Mouse (Mus musculus) intestine, embryonic 15.5 days (tissue): ENCODE measurements around the gene Gramd1a. TPM values are rescaled to one million over a fixed set of nuclear protein-coding genes. Genes with fewer than 3 reads are reported as not detected.

Experiments used
- ATAC-seq: fragments of 200-750 bp; cut with Nextera tagmentation; 2 replicates; pipeline ENCODE4 v1.8.0; 2017; ENCODE audit warnings: moderate TSS enrichment, moderate library complexity
- H3K27ac ChIP-seq: fragments of 300-500 bp; sonication (generic); 2 replicates; pipeline ENCODE4 v1.5.1; 2015; ENCODE audit warnings: mild to moderate bottlenecking, inconsistent platforms
- H3K27me3 ChIP-seq: fragments of 300-500 bp; sonication (generic); replicated peaks from 2 replicates; pipeline ENCODE4 v1.6.1; 2015; ENCODE audit warnings: inconsistent platforms
- H3K36me3 ChIP-seq: fragments of 300-500 bp; sonication (generic); 2 replicates; pipeline ENCODE4 v1.6.1; 2015; ENCODE audit warnings: inconsistent platforms
- H3K4me1 ChIP-seq: fragments of 300-500 bp; sonication (generic); replicated peaks from 2 replicates; pipeline ENCODE4 v1.6.1; 2015; ENCODE audit warnings: inconsistent platforms
- H3K4me2 ChIP-seq: fragments of 300-500 bp; sonication (generic); replicated peaks from 2 replicates; pipeline ENCODE4 v1.6.1; 2015; ENCODE audit warnings: mild to moderate bottlenecking, inconsistent platforms
- H3K4me3 ChIP-seq: fragments of 300-500 bp; sonication (generic); replicated peaks from 2 replicates; pipeline ENCODE4 v1.5.1; 2015; ENCODE audit warnings: inconsistent platforms
- H3K9ac ChIP-seq: fragments of 300-500 bp; sonication (generic); 2 replicates; pipeline ENCODE4 v1.6.1; 2015; ENCODE audit warnings: inconsistent platforms
- H3K9me3 ChIP-seq: fragments of 300-500 bp; sonication (generic); 2 replicates; pipeline ENCODE4 v1.6.1; 2016; ENCODE audit warnings: inconsistent platforms
- WGBS: fragments of 180-500 bp; shearing (Covaris S2); methylation state at CpG from one replicate; pipeline ENCODE4 v1.1.7; 2015; 5-methylcytosine and 5-hydroxymethylcytosine counted together
- polyA plus RNA-seq: library from polyadenylated mRNA; unstranded; fragments of >200 nt; fragmentation: Nextera tagmentation; extraction: Ambion mirVana; gene quantifications from 2 replicates; pipeline ENCODE4 v1.2.1, GENCODE M21; 2015

Gene Gramd1a
- polyA plus RNA-seq = 41.6 and 44.2 TPM in 2 replicates

GRCm38 (mm10) chr7:31155296-31156033 lies at the start of gene Gramd1a:
Gene Gramd1a, minus strand, starts transcription at chr7:31155896.
- Histone ChIP-seq H3K4me2 (no peak within 1 kb of the TSS), H3K27ac (peak within 1 kb of the TSS; percentile 22; the same call in 1 of the 2 replicates), H3K9ac (0 out of 2 replicates have a peak within 1 kb of the TSS, but pooled peaks have one; percentile 28), H3K9me3 (no peaks in the 10 kb centered on the region), H3K27me3 (no peaks in the 10 kb centered on the region), H3K4me3 (no peak within 1 kb of the TSS), H3K36me3 (no peaks in the 10 kb centered on the region), H3K4me1 (peaks cover 13% of the 10 kb centered on the region)
- 56% methylated on average over 5 of the region's 5 CpGs for WGBS
- ATAC-seq = no peak

DNA sequence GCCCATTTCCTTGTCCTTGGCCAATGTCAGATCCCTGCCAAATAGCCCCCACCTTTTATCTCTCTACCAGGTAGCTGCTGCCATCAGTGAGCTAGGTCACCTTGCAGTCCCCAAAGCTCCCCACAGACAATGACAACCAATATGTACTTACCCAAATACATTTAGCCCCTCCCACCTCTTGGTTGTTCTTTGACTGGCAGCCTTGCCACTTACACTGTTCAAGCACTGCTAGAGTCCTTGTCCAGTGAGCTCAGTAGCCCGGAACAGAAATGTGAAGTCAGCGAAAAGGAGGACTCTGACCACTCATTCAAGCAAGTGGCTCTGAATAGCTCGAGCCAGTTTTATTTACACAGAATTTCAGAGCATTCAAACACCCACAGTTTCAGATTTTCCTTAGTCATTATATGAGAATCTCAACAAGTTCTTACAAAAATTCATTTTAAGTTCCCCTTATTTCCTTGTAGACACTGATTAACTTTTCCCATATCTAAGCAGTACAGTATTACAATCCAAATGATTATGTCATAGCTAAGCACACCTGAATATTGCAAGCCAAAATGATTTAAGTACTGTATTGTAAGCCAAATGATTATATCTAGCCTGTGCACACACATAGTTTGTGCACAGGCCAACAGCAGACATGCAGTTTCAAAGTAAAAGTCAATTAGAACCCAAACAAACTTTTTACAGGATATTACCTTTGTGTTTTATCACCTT lies 40.1 kb upstream of the Gramd1a start:
- WGBS = 80% methylated on average over 3 of the region's 3 CpGs
- Histone ChIP-seq H3K9me3 (no peaks in the 10 kb centered on the region), H3K27ac (no peak overlapping the region), H3K4me1 (no peaks in the 10 kb centered on the region), H3K4me3 (no peak overlapping the region), H3K36me3 (no peaks in the 10 kb centered on the region), H3K4me2 (no peak overlapping the region), H3K9ac (no peak overlapping the region), H3K27me3 (no peaks in the 10 kb centered on the region)
- ATAC-seq = no peak

GRCm38 (mm10) chr7:31184711-31185110 lies 29.0 kb upstream of the Gramd1a start:
- 69% methylated on average over 4 of the region's 4 CpGs for WGBS
- Histone ChIP-seq H3K27ac (no peak overlapping the region), H3K4me3 (no peak overlapping the region), H3K4me1 (no peaks in the 10 kb centered on the region), H3K9ac (no peak overlapping the region), H3K27me3 (no peaks in the 10 kb centered on the region), H3K9me3 (no peaks in the 10 kb centered on the region), H3K36me3 (no peaks in the 10 kb centered on the region), H3K4me2 (no peak overlapping the region)
- ATAC-seq = no peak

GRCm38 (mm10) chr7:31182863-31183262 lies 27.2 kb upstream of the Gramd1a start:
- Histone ChIP-seq H3K9me3 (no peaks in the 10 kb centered on the region), H3K4me1 (no peaks in the 10 kb centered on the region), H3K4me3 (no peak overlapping the region), H3K9ac (no peak overlapping the region), H3K27me3 (no peaks in the 10 kb centered on the region), H3K36me3 (no peaks in the 10 kb centered on the region), H3K27ac (no peak overlapping the region), H3K4me2 (no peak overlapping the region)
- no peak for ATAC-seq
- WGBS = 43% methylated on average over 2 of the region's 2 CpGs

- 21% methylated on average over 22 of the region's 22 CpGs for WGBS
- Histone ChIP-seq H3K4me2 (peak overlapping the region; percentile 47), H3K4me1 (no peaks in the 10 kb centered on the region), H3K27me3 (peaks cover 3% of the 10 kb centered on the region; the same call in 1 of the 2 replicates), H3K36me3 (no peaks in the 10 kb centered on the region), H3K9ac (no peak overlapping the region), H3K4me3 (0 out of 2 replicates have a peak overlapping the region, but pooled peaks have one; percentile 16), H3K9me3 (no peaks in the 10 kb centered on the region), H3K27ac (no peak overlapping the region)
- peak; percentile 80 for ATAC-seq
Measured at GRCm38 (mm10) chr7:31176886-31177763, 21.4 kb upstream of the Gramd1a start.

- H3K9ac ChIP-seq = no peak overlapping the region
- no peaks in the 10 kb centered on the region for H3K36me3 ChIP-seq
- H3K27me3 ChIP-seq = peaks cover 3% of the 10 kb centered on the region; the same call in 1 of the 2 replicates
- no peaks in the 10 kb centered on the region for H3K4me1 ChIP-seq
- H3K9me3 ChIP-seq = no peaks in the 10 kb centered on the region
- no peak overlapping the region for H3K27ac ChIP-seq
- no peak overlapping the region for H3K4me3 ChIP-seq
- H3K4me2 ChIP-seq = no peak overlapping the region
- no peak for ATAC-seq
- 79% methylated on average over 3 of the region's 3 CpGs for WGBS
Measured at GRCm38 (mm10) chr7:31175096-31175495, 19.4 kb upstream of the Gramd1a start.

- Histone ChIP-seq H3K4me3 (no peak overlapping the region), H3K27me3 (peaks cover 3% of the 10 kb centered on the region; the same call in 1 of the 2 replicates), H3K4me1 (no peaks in the 10 kb centered on the region), H3K4me2 (no peak overlapping the region), H3K27ac (no peak overlapping the region), H3K9me3 (no peaks in the 10 kb centered on the region), H3K36me3 (no peaks in the 10 kb centered on the region), H3K9ac (no peak overlapping the region)
- no peak for ATAC-seq
- 71% methylated on average over 8 of the region's 8 CpGs for WGBS
Measured at GRCm38 (mm10) chr7:31174466-31174865, 18.8 kb upstream of the Gramd1a start.

GRCm38 (mm10) chr7:31172238-31172637 lies 16.5 kb upstream of the Gramd1a start:
- Histone ChIP-seq H3K27ac (no peak overlapping the region), H3K4me2 (no peak overlapping the region), H3K36me3 (no peaks in the 10 kb centered on the region), H3K9ac (no peak overlapping the region), H3K4me1 (no peaks in the 10 kb centered on the region), H3K9me3 (no peaks in the 10 kb centered on the region), H3K27me3 (no peaks in the 10 kb centered on the region; the same call in 1 of the 2 replicates), H3K4me3 (no peak overlapping the region)
- 21% methylated on average over 2 of the region's 2 CpGs for WGBS
- ATAC-seq = no peak

DNA sequence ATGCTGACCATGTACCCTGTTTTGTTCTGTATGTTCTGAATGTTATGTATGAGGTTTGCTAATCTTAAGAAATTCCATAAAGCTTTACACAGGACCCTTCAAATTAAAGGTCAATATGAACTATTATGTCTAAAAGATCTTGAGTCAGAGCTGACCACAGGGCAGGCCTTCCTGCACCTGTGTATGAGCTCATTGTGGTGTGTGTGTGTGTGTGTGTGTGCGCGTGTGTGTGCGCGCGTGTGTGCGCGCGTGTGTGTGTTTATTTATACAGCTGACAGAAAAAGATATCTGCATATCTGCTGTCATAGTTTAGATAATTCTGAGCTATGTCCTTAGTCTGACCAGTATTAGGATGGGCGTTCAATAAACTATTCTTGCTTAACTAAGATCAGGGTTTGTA lies 14.8 kb upstream of the Gramd1a start:
- Histone ChIP-seq H3K4me3 (no peak overlapping the region), H3K4me1 (no peaks in the 10 kb centered on the region), H3K9me3 (no peaks in the 10 kb centered on the region), H3K27ac (no peak overlapping the region), H3K9ac (no peak overlapping the region), H3K27me3 (no peaks in the 10 kb centered on the region), H3K4me2 (no peak overlapping the region), H3K36me3 (no peaks in the 10 kb centered on the region)
- no peak for ATAC-seq
- 88% methylated on average over 9 of the region's 9 CpGs for WGBS

DNA sequence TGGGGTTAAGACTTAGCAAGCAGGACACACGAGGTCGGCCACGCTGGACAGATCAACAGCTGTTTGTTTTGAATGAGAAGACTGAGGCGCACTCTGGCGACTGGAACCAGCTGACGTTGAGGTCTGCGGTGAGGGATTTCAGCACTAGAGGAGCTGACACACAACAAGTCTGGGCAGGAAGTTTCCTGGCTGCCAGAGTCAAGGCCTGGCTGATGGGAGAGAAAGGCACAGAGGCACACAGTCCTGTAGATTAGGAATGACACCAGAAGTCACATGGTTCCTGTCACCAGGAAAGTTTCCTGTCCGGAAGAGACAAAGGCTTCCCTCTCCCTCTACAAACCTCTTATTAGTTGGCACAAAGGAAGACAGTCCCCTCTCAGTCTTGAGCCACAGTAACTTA lies 12.7 kb upstream of the Gramd1a start:
- Histone ChIP-seq H3K27me3 (no peaks in the 10 kb centered on the region), H3K9ac (no peak overlapping the region), H3K36me3 (no peaks in the 10 kb centered on the region), H3K4me1 (no peaks in the 10 kb centered on the region), H3K4me3 (no peak overlapping the region), H3K9me3 (no peaks in the 10 kb centered on the region), H3K4me2 (no peak overlapping the region), H3K27ac (no peak overlapping the region)
- 39% methylated on average over 8 of the region's 8 CpGs for WGBS
- no peak for ATAC-seq

DNA sequence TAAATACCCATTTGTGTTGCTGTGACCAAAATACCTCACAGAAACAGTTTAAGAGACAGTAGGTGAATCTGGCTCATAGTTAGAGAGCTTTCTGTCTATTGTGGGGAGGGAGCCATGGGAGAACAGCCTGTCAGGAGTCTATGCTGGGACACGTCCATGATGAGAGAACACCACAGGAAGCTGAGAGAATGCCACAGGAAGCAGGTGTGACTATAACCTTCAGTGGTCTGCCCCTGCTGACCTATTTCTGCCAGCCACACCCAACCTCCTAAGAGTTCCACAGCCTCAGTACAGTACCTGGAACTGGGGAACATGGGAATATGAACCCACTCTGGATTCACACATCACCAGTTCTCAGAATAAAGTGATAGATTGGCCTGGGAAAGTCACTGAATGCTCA lies 9.1 kb upstream of the Gramd1a start:
- 79% methylated on average over 1 of the region's 1 CpGs for WGBS

More for the DNA sequence above, 9.1 kb upstream of the Gramd1a start:
- no peaks in the 10 kb centered on the region for H3K9me3 ChIP-seq
- H3K4me3 ChIP-seq = no peak overlapping the region
- H3K9ac ChIP-seq = no peak overlapping the region
- H3K27me3 ChIP-seq = no peaks in the 10 kb centered on the region
- no peak overlapping the region for H3K27ac ChIP-seq
- H3K4me1 ChIP-seq = 0 out of 2 replicates have a peak, but pooled peaks cover 2% of the 10 kb centered on the region
- no peak for ATAC-seq
- no peaks in the 10 kb centered on the region for H3K36me3 ChIP-seq
- H3K4me2 ChIP-seq = no peak overlapping the region
